Mouse (Mus musculus) limb, embryonic 12.5 days (tissue): ENCODE measurements around the gene Smc4. TPM values are rescaled to one million over a fixed set of nuclear protein-coding genes. Genes with fewer than 3 reads are reported as not detected.

Source experiments
- ATAC-seq: fragments of 200-750 bp; cut with Nextera tagmentation; 2 replicates; pipeline ENCODE4 v1.8.0; 2017; ENCODE audit warnings: low read depth, moderate TSS enrichment; ENCODE audit not compliant: insufficient number of reproducible peaks, insufficient read depth, low FRiP score, low TSS enrichment
- H3K27ac ChIP-seq: fragments of 300-500 bp; sonication (generic); 2 replicates; pipeline ENCODE4 v1.5.1; 2016; ENCODE audit warnings: mild to moderate bottlenecking, moderate library complexity
- H3K27me3 ChIP-seq: fragments of 300-500 bp; sonication (generic); 2 replicates; pipeline ENCODE4 v1.6.1; 2016; ENCODE audit warnings: mild to moderate bottlenecking, moderate library complexity
- H3K36me3 ChIP-seq: fragments of 300-500 bp; sonication (generic); 2 replicates; pipeline ENCODE4 v1.6.1; 2016; ENCODE audit warnings: mild to moderate bottlenecking, moderate library complexity
- H3K4me1 ChIP-seq: fragments of 300-500 bp; sonication (generic); replicated peaks from 2 replicates; pipeline ENCODE4 v1.6.1; 2016
- H3K4me2 ChIP-seq: fragments of 300-500 bp; sonication (generic); 2 replicates; pipeline ENCODE4 v1.6.1; 2016; ENCODE audit warnings: mild to moderate bottlenecking, moderate library complexity
- H3K4me3 ChIP-seq: fragments of 300-500 bp; sonication (generic); replicated peaks from 2 replicates; pipeline ENCODE4 v1.5.1; 2016; ENCODE audit warnings: mild to moderate bottlenecking
- H3K9ac ChIP-seq: fragments of 300-500 bp; sonication (generic); replicated peaks from 2 replicates; pipeline ENCODE4 v1.6.1; 2016; ENCODE audit warnings: mild to moderate bottlenecking, moderate library complexity
- H3K9me3 ChIP-seq: fragments of 300-500 bp; sonication (generic); 2 replicates; pipeline ENCODE4 v1.6.1; 2016; ENCODE audit warnings: mild to moderate bottlenecking, moderate library complexity
- WGBS: fragments of 180-500 bp; shearing (Covaris S2); methylation state at CpG from one replicate; pipeline ENCODE4 v1.1.7; 2016; 5-methylcytosine and 5-hydroxymethylcytosine counted together
- polyA plus RNA-seq: library from polyadenylated mRNA; unstranded; fragments of >200 nt; fragmentation: Nextera tagmentation; extraction: Ambion mirVana; gene quantifications from 2 replicates; pipeline ENCODE4 v1.2.1, GENCODE M21; 2016

Gene Smc4
- polyA plus RNA-seq, 1 experiment from 2014 or later: 187 TPM

DNA sequence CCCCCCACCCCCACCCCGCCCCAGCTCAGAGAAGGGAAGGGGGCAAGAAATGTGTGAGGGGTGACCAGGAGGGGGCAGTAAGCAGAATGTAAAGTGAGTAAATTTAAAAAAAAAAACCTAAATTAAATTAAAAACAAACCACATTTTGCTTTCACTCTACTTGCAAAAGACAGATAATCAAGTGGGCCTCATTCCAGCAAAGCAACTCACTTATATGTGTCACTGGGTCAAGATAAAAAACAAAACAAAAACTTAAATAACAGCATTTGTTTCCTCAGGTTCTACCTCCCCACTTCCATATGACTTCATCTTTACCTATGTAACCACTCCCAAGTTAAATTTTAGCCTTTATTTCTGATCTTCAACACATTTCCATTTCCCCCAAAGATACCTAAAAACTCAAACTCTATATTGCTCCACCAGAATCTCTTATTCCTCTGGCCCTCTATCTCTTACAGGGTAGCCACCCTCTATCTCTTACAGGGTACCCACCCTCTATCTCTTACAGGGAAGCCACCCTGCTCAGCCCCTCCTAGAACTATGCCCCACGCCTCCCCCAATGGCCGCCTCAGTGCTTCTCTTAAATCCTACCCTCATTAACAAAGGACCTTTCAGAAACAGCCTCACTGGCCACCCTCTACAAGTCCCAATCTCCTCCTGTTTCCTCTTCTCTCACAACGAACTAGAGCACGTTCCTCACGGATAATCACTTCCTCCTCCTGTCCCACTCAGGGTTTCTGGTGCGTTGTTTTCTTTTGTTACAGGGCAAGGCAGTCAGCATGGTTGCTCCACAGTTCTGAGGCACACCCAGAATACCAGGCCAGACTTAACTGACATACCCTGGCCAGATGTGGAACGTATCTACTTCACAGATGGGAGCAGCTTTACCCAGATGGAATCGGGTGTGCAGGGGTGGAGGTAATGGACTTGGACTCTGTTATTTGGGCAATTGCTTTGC, 28.7 kb upstream of the Smc4 start:
- no peaks in the 10 kb centered on the region for H3K27me3 ChIP-seq
- H3K9me3 ChIP-seq: no peaks in the 10 kb centered on the region
- peak overlapping the region; percentile 53; the same call in 1 of the 2 replicates for H3K27ac ChIP-seq
- ATAC-seq: no peak
- H3K4me3 ChIP-seq: no peak overlapping the region
- peaks cover 9% of the 10 kb centered on the region for H3K4me1 ChIP-seq
- H3K4me2 ChIP-seq: no peak overlapping the region
- H3K9ac ChIP-seq: no peak overlapping the region
- H3K36me3 ChIP-seq: peaks cover 15% of the 10 kb centered on the region; the same call in 1 of the 2 replicates
- 53% methylated on average over 9 of the region's 9 CpGs for WGBS

DNA sequence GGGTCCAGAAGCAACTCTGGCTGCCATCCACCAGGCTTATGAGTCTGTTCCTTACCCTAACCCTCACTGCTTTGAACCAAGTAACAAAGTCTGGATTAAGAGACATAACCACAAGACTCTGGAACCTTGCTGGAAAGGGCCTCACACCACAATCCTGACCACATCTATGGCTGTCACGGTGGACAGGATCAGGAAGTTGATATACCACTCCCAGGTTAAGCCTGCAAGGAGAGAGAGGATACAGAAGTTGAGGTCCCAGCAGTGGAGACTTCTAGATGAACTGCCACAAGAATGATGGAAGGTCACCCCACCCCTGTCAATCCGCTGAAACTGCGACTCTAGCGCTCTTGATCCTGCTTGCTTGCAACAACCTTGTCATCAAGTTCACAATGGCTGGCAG, 26.8 kb upstream of the Smc4 start:
- H3K4me1 ChIP-seq: peaks cover 9% of the 10 kb centered on the region
- no peak overlapping the region for H3K9ac ChIP-seq
- ATAC-seq: no peak
- no peak overlapping the region for H3K4me2 ChIP-seq
- no peaks in the 10 kb centered on the region for H3K9me3 ChIP-seq
- WGBS: 94% methylated on average over 4 of the region's 4 CpGs
- H3K27me3 ChIP-seq: no peaks in the 10 kb centered on the region
- H3K36me3 ChIP-seq: peaks cover 18% of the 10 kb centered on the region; the same call in 1 of the 2 replicates
- H3K4me3 ChIP-seq: no peak overlapping the region
- no peak overlapping the region for H3K27ac ChIP-seq

DNA sequence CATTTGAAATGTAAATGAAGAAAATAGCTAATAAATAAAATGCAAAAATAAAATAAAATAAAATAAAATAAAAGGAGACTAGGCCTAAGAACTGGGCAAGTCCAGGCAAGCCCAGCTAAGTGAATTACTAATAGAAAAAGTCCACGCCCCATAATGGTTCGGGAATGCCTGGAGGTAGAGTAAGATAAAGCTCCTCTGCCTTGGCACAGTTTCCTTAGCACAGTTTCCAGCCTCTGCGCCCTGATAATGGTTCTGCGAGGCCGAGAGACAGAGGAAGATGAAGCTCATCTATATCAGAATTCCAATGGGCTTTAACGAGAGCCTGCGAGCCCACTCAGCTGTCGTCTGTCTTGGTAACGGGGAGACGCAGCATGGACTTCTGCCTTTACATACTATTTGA, 25.4 kb upstream of the Smc4 start:
- H3K4me2 ChIP-seq: no peak overlapping the region
- H3K27me3 ChIP-seq: no peaks in the 10 kb centered on the region
- ATAC-seq: no peak
- H3K4me3 ChIP-seq: no peak overlapping the region
- H3K36me3 ChIP-seq: peaks cover 13% of the 10 kb centered on the region; the same call in 1 of the 2 replicates
- no peaks in the 10 kb centered on the region for H3K9me3 ChIP-seq
- 94% methylated on average over 10 of the region's 10 CpGs for WGBS
- no peak overlapping the region for H3K9ac ChIP-seq
- peaks cover 9% of the 10 kb centered on the region for H3K4me1 ChIP-seq
- no peak overlapping the region for H3K27ac ChIP-seq

DNA sequence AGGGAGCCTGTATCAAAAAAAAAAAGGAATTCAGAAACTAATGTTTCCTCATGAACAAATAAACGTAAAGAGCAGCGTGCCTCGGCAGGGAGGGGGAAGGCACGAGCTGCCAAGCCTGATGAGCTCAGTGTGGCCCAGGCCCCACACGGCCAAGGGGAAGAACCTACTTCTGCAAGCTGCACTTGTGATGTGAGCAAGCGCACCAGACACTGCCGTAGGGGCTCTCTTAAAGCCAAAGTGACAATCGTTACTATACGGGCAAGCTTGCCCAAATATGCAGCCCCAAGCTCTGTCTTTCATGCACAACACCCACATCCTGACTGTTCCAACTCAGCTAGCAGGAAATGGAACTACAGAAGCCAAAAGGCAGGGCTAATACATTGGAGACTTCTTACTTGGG, 23.6 kb upstream of the Smc4 start:
- Histone ChIP-seq H3K9me3 (no peaks in the 10 kb centered on the region), H3K36me3 (peaks cover 23% of the 10 kb centered on the region), H3K27me3 (no peaks in the 10 kb centered on the region), H3K4me1 (peaks cover under 1% of the 10 kb centered on the region; the same call in 1 of the 2 replicates), H3K9ac (no peak overlapping the region), H3K27ac (no peak overlapping the region), H3K4me3 (no peak overlapping the region), H3K4me2 (no peak overlapping the region)
- WGBS: 79% methylated on average over 9 of the region's 9 CpGs
- no peak for ATAC-seq

DNA sequence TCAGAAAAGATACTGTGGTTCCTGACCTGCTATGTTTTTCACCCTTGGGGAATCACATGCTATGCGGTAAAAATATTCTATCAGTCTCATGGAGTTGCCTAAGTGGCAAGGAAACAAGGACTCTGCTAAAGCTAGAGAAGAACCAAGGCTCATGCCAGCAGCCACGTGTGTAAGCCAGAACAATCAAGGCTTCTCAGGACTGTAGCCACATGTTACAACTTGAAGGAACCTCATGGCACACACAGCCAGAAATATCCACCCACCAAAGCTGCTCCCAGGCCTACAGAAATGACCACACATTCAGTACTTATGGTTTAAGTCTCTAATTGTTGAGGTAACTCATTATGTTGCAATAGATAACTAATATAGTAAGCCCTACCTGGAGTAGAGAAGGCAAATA, 18.0 kb upstream of the Smc4 start:
- Histone ChIP-seq H3K4me1 (no peaks in the 10 kb centered on the region), H3K27ac (no peak overlapping the region), H3K9me3 (no peaks in the 10 kb centered on the region), H3K36me3 (peaks cover 28% of the 10 kb centered on the region), H3K4me3 (no peak overlapping the region), H3K4me2 (no peak overlapping the region), H3K9ac (no peak overlapping the region), H3K27me3 (no peaks in the 10 kb centered on the region)
- no peak for ATAC-seq
- WGBS: 86% methylated on average over 2 of the region's 2 CpGs

DNA sequence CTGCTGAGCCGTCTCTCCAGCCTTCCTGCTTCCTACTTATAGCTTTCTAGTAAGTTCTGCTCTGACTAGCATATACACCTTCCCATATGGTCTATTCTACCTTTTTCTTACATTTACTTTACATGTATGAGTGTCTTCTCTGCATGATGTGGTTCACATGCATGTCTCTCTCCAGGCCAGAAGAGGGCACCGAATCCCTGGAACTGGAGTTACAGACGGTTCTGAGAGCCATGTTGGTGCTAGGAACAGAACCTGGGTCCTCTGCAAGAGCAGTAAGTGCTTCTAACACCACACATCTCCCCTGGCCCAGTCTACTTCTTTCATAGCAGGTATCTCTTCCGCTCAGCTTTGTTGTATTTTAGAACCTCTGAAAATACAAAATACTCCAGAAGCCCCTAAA, 1.8 kb upstream of the Smc4 start:
- no peak for ATAC-seq
- H3K4me1 ChIP-seq: peaks cover 13% of the 10 kb centered on the region
- no peak overlapping the region for H3K9ac ChIP-seq
- H3K4me3 ChIP-seq: no peak overlapping the region
- H3K4me2 ChIP-seq: no peak overlapping the region
- H3K27me3 ChIP-seq: no peaks in the 10 kb centered on the region
- no peaks in the 10 kb centered on the region for H3K9me3 ChIP-seq
- H3K36me3 ChIP-seq: no peaks in the 10 kb centered on the region
- WGBS: 91% methylated on average over 4 of the region's 4 CpGs
- H3K27ac ChIP-seq: no peak overlapping the region

DNA sequence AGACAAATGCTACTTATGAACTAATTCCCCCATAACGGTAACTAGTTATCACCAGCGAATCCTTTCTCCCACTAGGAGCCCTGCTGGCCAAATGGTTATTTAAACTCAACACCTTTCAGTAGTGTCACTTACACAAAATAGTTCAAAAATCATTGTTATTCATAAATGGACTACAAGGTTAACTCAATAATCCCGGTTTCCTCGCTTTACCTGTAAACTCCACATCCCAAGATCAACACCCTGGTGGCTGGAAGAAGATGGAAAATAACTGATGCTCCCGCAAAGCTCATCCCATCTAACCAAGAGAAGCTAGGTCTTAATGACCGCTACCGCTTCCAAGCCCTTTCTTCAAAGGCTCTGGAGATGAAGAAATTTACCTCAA, 492 bp upstream of the Smc4 start:
- Histone ChIP-seq H3K4me1 (peaks cover 13% of the 10 kb centered on the region), H3K27me3 (no peaks in the 10 kb centered on the region), H3K4me3 (peak overlapping the region; percentile 98), H3K36me3 (no peaks in the 10 kb centered on the region), H3K9me3 (no peaks in the 10 kb centered on the region), H3K4me2 (peak overlapping the region; percentile 56), H3K27ac (peak overlapping the region; percentile 60), H3K9ac (peak overlapping the region; percentile 57)
- ATAC-seq: 0 out of 2 replicates have a peak, but pooled peaks have one; percentile 3
- WGBS: 2% methylated on average over 7 of the region's 7 CpGs

DNA sequence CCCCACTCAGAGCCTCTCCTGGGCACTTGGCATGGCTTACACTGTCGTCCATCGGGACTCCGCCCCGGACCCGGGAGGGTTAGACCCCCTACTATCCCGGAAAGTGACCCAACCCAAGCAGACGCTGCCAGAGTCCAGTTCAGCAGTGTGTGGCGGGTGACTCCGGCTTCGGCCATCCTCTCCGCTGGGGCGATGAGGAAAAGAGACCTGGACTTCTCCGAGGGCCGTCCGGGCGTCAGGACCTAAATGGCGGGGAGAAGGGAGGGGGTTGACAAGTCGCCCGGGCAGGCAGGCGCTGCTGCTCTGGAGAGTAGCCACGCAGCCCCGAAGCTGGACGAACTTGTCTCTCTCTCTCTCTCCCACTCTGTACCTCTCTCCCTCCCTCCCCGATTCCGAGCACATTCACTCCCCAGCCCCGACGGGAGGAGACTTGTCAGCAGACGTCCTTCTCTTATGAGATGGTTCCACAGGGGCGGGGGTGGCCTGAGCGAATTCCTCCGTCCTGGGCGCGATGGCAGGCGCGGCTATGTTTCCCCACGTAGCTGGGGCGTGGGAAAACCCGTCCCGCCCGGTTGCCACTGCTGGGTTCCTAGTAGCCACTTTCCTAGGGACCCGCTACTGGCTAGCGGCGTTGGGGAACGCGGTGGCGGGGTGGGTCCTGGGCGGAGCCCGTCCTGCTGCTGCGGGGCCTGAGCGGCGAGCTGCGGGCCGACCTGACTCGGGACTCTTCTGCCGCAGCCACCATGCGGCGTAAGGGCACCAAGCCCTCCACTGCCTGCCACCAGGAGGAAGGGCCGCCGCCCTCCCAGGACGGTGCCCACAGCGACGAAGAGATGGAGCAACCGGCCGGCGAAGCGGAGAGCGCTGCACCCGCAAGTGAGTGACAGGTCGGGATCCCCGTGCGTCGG, 1.1 kb downstream of the Smc4 start:
- no peaks in the 10 kb centered on the region for H3K27me3 ChIP-seq
- peak overlapping the region; percentile 96 for H3K27ac ChIP-seq
- H3K9me3 ChIP-seq: no peaks in the 10 kb centered on the region
- H3K36me3 ChIP-seq: peaks cover 5% of the 10 kb centered on the region; the same call in 1 of the 2 replicates
- peak overlapping the region; percentile 98 for H3K4me3 ChIP-seq
- H3K9ac ChIP-seq: peak overlapping the region; percentile 93
- under 1% methylated on average over 70 of the region's 72 CpGs for WGBS
- ATAC-seq: peak; percentile 40
- peak overlapping the region; percentile 68 for H3K4me2 ChIP-seq
- peaks cover 13% of the 10 kb centered on the region for H3K4me1 ChIP-seq

DNA sequence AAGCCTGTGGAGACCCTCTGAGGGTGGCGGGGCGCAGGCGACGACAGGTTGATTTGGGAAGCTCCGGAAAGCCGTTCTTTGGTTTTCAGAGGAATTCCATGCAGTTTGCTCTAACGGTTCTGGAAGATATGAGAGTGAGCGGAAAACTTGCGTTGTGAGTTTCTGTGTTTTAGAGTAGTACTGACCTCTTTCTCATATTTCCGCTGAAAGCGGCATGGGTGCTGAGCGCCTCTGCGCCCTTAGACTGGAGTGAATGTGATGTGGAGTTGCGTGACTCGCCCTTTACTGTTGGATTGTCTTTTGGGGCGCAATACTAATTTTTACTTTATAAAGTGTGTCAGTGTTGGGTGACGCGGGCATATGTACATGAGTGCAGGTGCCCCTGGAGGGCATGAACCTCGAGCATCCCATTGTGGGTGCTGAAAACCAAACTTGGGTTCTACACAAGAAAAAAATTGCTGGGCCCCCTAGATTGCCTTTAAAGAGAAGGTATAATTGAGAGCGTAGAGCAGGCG, 1.8 kb downstream of the Smc4 start:
- 7% methylated on average over 21 of the region's 21 CpGs for WGBS
- Histone ChIP-seq H3K9ac (peak overlapping the region; percentile 93), H3K4me1 (peaks cover 13% of the 10 kb centered on the region), H3K27me3 (no peaks in the 10 kb centered on the region), H3K9me3 (no peaks in the 10 kb centered on the region), H3K4me2 (peak overlapping the region; percentile 68), H3K4me3 (peak overlapping the region; percentile 98), H3K36me3 (peaks cover 5% of the 10 kb centered on the region; the same call in 1 of the 2 replicates), H3K27ac (no peak overlapping the region)
- no peak for ATAC-seq

DNA sequence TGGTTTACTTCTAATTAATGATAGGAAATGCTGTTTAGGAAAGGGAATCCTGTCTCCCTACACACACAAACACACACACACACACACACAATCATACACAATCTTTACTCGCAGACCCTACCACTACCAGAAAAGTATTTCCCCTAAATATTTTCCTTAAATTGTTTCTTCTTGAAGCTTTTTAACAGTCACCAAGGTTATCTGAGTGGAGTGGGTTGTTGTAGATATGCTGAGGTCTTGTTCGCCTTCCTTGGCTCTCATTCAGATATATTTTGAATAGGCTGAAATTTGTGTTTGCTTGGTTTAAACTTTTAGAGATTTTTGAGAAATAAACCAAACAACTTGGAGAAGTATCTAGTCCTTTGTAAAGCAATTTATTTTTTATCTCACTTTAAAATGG, 4.3 kb downstream of the Smc4 start:
- H3K27me3 ChIP-seq: no peaks in the 10 kb centered on the region
- ATAC-seq: no peak
- no peak overlapping the region for H3K9ac ChIP-seq
- H3K9me3 ChIP-seq: no peaks in the 10 kb centered on the region
- WGBS: 91% methylated on average over 2 of the region's 2 CpGs
- H3K4me1 ChIP-seq: peaks cover 13% of the 10 kb centered on the region
- H3K27ac ChIP-seq: no peak overlapping the region
- no peak overlapping the region for H3K4me2 ChIP-seq
- peaks cover 19% of the 10 kb centered on the region for H3K36me3 ChIP-seq
- no peak overlapping the region for H3K4me3 ChIP-seq

DNA sequence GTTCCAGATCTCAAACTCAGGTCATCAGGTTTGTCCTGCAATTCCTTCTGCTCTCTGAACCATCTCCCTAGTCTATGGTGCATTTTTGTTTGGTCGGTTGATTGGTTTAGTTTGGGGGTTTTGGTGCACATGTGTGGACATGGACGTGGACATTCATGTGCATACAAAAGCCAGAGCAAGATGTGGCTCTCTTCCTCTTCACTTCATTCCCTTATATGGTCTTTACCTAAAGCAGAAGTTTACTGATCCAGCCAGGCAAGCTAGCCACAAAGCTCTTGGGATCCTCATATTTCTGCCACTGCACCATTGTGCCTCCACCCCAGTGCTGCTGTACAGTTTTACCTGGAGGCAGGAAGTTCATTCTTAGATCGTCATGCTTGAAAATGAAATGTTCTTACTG, 12.6 kb downstream of the Smc4 start:
- ATAC-seq: no peak
- Histone ChIP-seq H3K4me1 (no peaks in the 10 kb centered on the region), H3K27me3 (no peaks in the 10 kb centered on the region), H3K27ac (no peak overlapping the region), H3K9ac (no peak overlapping the region), H3K4me3 (no peak overlapping the region), H3K36me3 (peaks cover 69% of the 10 kb centered on the region), H3K9me3 (no peaks in the 10 kb centered on the region), H3K4me2 (no peak overlapping the region)
- 91% methylated on average over 3 of the region's 3 CpGs for WGBS
